Mouse (Mus musculus): ENCODE measurements at regions not wholly inside any gene's neighbourhood (a gene's known extent, or its start where the extent isn't known, plus 50 kb on each side); places are given as distances from the start of the nearest gene placed in this dataset.

DNA sequence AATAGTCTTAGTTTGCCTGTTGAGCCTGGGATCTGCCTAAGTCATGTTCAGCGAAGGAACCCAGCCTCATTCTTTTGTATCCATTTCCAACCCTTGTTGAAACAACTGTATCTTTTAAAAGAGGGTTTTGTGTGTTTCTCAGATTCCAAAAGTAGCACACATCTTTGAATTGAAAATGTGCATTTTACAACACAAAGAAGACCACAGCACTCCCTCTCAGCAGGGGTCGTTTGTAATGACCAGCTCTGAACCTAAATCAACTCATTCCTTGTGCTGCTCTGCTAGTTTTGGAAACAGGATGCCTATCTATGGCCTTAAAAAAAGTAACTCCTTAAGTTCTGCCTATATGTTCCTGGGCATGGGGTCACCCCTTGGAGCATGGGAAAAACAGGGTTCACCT, 58.8 kb upstream of the Otos start:
- no peak overlapping the region for H3K4me2 ChIP-seq
- no peak overlapping the region for H3K4me3 ChIP-seq (replicated peaks)
- no peaks in the 10 kb centered on the region for H3K9me3 ChIP-seq
- no peaks in the 10 kb centered on the region for H3K27me3 ChIP-seq (replicated peaks)
- peaks cover 16% of the 10 kb centered on the region; the same call in 1 of the 2 replicates for H3K4me1 ChIP-seq
- no peaks in the 10 kb centered on the region for H3K36me3 ChIP-seq
- no peak for ATAC-seq (ENCODE audit: insufficient read depth, low FRiP score, low read depth)
- no peak overlapping the region for H3K27ac ChIP-seq
- WGBS = 71% methylated on average over 2 of the region's 2 CpGs
- no peak overlapping the region for H3K9ac ChIP-seq

DNA sequence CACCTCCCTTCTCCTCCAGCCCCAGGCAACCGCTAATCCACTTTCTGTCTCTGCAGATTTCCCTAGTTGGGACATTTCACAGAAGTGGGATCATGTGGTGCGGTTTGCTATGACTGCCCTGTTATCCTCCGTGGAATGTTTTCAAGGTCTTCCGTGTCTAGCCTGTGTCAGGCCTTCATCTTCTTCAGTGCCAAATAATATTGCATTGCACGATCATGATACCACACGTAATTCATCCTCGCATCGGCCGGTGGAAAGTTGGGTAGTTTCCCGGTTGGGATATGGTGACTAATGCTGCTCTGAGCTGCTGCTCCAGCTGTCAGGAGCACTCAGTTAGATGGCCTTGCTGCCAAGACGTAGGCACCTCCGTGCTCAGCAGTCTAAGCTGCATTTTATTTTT, 55.3 kb upstream of the Otos start:
- Histone ChIP-seq H3K36me3 (no peaks in the 10 kb centered on the region), H3K27ac (no peak overlapping the region), H3K9me3 (no peaks in the 10 kb centered on the region), H3K27me3 (replicated peaks) (no peaks in the 10 kb centered on the region), H3K9ac (no peak overlapping the region), H3K4me1 (peaks cover 19% of the 10 kb centered on the region), H3K4me3 (replicated peaks) (no peak overlapping the region), H3K4me2 (no peak overlapping the region)
- 72% methylated on average over 12 of the region's 12 CpGs for WGBS
- no peak for ATAC-seq (ENCODE audit: insufficient read depth, low FRiP score, low read depth)

DNA sequence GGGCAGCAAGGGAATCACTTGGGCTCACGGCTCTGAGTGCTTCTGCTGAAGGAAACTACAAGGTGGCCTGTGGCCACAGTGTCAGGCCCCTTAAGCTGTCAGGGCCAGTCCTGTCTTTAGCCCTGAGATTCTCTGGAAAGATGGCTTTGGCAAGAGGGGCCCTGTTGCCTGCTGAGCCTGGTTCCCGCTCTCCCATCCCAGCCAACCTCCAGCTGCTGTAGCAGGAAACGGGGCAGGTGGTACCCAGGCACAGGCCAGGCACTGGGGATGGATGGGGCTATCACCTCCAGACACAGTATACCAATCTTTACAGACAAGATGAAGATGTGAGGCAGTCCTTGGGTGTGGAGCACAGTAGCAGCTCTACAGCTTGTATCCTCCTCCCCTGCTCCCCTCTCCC, 54.6 kb upstream of the Otos start:
- no peaks in the 10 kb centered on the region for H3K36me3 ChIP-seq

DNA sequence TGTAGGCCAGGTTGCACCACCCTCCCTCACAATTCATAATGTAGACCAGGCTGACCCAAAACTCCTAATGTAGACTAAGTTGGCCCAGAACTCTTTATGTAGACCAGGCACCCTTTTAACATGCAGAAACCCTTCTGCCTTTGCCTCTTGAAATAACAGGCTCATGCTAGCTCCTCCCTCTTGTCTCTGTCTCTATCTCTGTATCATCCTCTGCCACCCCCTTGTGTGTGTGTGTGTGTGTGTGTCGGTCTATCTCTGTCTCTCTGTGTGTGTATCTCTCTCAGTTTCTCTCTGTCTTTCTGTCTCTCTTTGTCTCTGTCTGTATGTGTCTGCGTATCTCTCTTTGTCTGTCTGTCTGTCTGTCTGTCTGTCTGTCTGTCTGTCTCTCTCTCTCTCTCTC, 51.5 kb upstream of the Otos start:
- H3K4me3 ChIP-seq (replicated peaks) = no peak overlapping the region
- 96% methylated on average over 2 of the region's 2 CpGs for WGBS
- H3K4me1 ChIP-seq = peaks cover 17% of the 10 kb centered on the region
- no peaks in the 10 kb centered on the region for H3K27me3 ChIP-seq (replicated peaks)
- H3K9me3 ChIP-seq = no peaks in the 10 kb centered on the region
- no peak for ATAC-seq (ENCODE audit: insufficient read depth, low FRiP score, low read depth)
- H3K27ac ChIP-seq = no peak overlapping the region
- no peak overlapping the region for H3K9ac ChIP-seq
- no peak overlapping the region for H3K4me2 ChIP-seq
- no peaks in the 10 kb centered on the region for H3K36me3 ChIP-seq

More for the DNA sequence above, 54.6 kb upstream of the Otos start:
- Histone ChIP-seq H3K4me1 (peaks cover 17% of the 10 kb centered on the region), H3K27me3 (replicated peaks) (no peaks in the 10 kb centered on the region), H3K4me3 (replicated peaks) (no peak overlapping the region), H3K4me2 (no peak overlapping the region), H3K9ac (no peak overlapping the region), H3K27ac (no peak overlapping the region), H3K9me3 (no peaks in the 10 kb centered on the region)
- ATAC-seq (ENCODE audit: insufficient read depth, low FRiP score, low read depth) = no peak
- 72% methylated on average over 3 of the region's 3 CpGs for WGBS

DNA sequence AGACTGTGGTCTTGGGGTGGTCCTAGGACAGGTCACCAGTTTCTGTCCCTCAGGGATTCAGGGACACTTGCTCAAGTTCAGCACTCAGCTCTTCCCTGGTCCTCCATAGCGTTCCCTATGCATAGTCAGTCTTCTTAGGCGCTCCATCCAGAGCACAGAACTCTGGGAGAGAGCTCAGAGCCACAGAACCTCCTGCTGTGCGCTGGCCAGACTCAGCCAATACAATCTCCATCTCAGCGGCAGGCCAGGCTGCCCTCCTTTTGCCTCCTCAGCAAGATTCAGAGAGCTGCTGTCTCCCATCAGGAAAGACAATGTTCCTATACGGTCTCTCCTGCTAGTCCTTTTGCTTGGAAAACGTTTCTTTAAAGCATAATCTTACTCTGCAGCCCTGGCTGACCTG, 51.1 kb upstream of the Otos start:
- Histone ChIP-seq H3K27ac (no peak overlapping the region), H3K27me3 (replicated peaks) (no peaks in the 10 kb centered on the region), H3K36me3 (no peaks in the 10 kb centered on the region), H3K4me3 (replicated peaks) (no peak overlapping the region), H3K9ac (no peak overlapping the region), H3K4me2 (no peak overlapping the region), H3K4me1 (peaks cover 17% of the 10 kb centered on the region), H3K9me3 (no peaks in the 10 kb centered on the region)
- ATAC-seq (ENCODE audit: insufficient read depth, low FRiP score, low read depth) = no peak
- WGBS = 26% methylated on average over 6 of the region's 6 CpGs

DNA sequence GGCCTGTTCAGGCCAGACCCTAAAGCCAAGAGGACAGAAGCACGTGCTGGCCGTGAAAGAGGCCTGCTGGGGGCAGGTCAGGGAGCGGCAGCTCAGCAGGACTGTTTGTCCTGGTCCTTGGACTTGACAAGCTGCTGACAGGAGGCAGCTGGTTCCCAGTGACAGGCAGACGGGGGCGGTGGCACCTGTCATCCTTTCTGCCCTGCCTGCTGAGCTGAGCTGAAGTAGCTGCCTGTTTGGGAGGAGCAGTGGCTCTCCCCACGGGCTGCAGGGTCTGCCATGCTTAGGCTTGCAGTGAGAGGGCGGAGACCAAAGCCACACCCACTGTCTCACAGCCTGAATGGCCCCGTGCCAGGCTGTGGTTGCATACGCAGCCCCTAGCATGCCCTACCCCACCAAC, 50.4 kb upstream of the Otos start:
- no peak overlapping the region for H3K4me3 ChIP-seq (replicated peaks)
- ATAC-seq (ENCODE audit: insufficient read depth, low FRiP score, low read depth) = peak; percentile 83
- H3K9ac ChIP-seq = no peak overlapping the region
- H3K36me3 ChIP-seq = no peaks in the 10 kb centered on the region
- no peak overlapping the region for H3K27ac ChIP-seq
- H3K4me2 ChIP-seq = peak overlapping the region; percentile 6; the same call in 1 of the 2 replicates
- WGBS = 5% methylated on average over 9 of the region's 9 CpGs
- H3K9me3 ChIP-seq = no peaks in the 10 kb centered on the region
- H3K4me1 ChIP-seq = peaks cover 17% of the 10 kb centered on the region
- no peaks in the 10 kb centered on the region for H3K27me3 ChIP-seq (replicated peaks)

DNA sequence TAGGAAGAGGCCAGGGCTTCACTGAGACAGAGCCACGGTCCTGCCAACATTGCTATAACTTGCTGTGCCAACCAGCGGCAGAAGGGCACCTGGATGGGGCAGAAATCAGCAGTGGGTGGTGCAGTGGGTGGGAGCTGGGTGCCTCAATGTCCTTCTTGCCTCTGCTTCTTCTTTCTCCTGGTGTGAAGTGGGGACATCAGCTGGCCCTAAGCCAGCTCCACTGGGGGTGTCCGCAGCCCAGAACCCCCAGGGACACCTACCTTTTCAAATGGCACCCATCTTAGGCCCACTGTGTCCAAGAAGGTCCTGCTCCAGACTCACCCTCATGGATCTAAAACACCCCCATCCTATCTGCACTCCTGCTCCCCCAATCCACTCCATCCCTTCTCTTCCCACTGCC, 49.9 kb upstream of the Otos start:
- H3K27me3 ChIP-seq (replicated peaks) = no peaks in the 10 kb centered on the region
- no peak overlapping the region for H3K27ac ChIP-seq
- H3K4me3 ChIP-seq (replicated peaks) = no peak overlapping the region
- peaks cover 13% of the 10 kb centered on the region for H3K4me1 ChIP-seq
- ATAC-seq (ENCODE audit: insufficient read depth, low FRiP score, low read depth) = no peak
- 83% methylated on average over 3 of the region's 3 CpGs for WGBS
- H3K9ac ChIP-seq = no peak overlapping the region
- no peak overlapping the region for H3K4me2 ChIP-seq
- H3K36me3 ChIP-seq = no peaks in the 10 kb centered on the region
- H3K9me3 ChIP-seq = no peaks in the 10 kb centered on the region
